Mouse (Mus musculus) E14TG2a.4 (cell line): ENCODE measurements around the gene Tubg1.

Experiments
- CTCF ChIP-seq: conservative IDR thresholded peaks from 2 replicates; pipeline ENCODE4 v1.5.1; 2014; ENCODE audit warnings: low read length
- POU5F1 ChIP-seq: IDR thresholded peaks from 2 replicates; pipeline ENCODE4 v1.6.1; 2014; ENCODE audit warnings: low read length, borderline replicate concordance

DNA sequence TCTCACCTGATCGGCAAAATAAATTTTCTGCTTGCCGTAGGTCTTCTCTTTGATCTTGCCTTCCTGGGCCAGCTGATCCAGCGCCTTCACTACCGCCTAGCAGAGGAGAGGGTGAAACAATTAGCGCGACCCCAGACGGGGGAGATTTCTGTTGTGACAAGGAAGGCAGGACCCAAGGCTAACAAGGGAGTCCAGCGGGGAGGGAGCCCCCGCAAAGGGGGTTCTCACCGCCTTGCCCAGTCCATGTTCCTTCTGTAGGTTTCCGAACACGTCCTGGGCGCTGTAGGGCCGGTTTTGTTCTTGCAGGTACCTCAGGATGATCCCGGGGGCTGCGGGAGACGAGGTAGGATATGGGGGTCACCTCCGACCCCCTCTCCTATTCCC lies 24.8 kb upstream of the Tubg1 start:
- TF ChIP-seq CTCF (no peak), POU5F1 (no peak)
